ENCODE assay signal across 8 mouse cellular contexts in the genomic region with DNA sequence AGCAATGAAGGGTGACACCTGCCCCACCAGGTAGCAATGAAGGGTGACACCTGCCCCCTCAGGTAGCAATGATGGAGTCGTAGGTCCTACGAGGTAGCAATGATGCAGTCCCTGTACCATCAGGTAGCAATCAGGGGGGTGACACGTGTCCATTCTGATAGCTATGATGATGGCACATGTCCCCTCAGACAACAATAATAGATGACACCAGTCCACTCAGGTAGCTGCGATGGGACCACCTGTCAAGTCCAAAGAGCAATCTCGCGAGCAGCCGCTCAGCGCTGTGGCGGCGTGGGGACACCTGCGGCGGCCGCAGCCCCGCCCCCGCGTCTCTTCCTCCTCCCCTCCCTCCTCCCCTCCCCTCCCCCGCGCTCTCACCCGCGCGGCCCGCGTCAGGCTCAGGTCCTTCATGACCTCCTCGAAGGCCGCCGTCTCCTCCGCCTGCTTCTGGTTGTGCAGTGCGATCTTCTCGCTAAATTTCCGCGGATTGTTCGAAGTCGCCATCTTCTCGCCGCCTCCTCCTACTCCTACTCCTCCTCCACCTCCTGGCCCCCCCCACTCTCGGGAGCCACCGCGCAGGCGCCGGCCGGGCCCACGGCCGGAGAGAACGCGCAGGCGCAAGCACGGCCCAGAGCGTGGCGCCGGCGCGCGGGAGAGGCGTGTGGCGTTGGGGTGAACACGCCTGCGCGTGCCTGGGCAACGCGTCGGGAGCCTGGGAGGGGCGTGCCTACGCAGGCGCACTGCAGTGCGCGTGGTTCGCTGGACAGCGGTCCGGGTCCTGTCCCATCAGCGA. TPM values are rescaled to one million over a fixed set of nuclear protein-coding genes. Genes with fewer than 3 reads are reported as not detected.
DNase-seq lines count a peak whose midpoint lies in the region; ATAC-seq lines count a peak whose summit lies in the region.

Crtc1 (minus strand) TSS at position 525 of the 793 bp plus-strand sequence.

- peaks cover 41% of the 10 kb centered on the region for H3K4me1 ChIP-seq in hindbrain, embryonic 13.5 days (replicated peaks)

- H3K9me3 ChIP-seq in hindbrain, embryonic 13.5 days, result no peaks in the 10 kb centered on the region

- peak within 1 kb of the TSS; percentile 91 for H3K4me2 ChIP-seq in hindbrain, embryonic 13.5 days

- peak; percentile 99 for DNase-seq in NIH3T3 (ENCODE audit: low read depth)
- peak; percentile 99 for DNase-seq in cerebellum, postnatal 10 days
- DNase-seq in frontal cortex, postnatal 14 days (ENCODE audit: low spot score in 2 of 2), result peak; percentile 92
- DNase-seq in layer of hippocampus, postnatal 25 days (ENCODE audit: extremely low spot score in 1 of 2, low spot score in 1 of 2), result peak; percentile 92
- DNase-seq in lung, postnatal 25 days (ENCODE audit: low spot score), result peak; percentile 97
- DNase-seq in retina, embryonic 14.5 days (ENCODE audit: low spot score), result peak; percentile 98
- DNase-seq in thymus, postnatal 4 days, result peak; percentile 98

- H3K27me3 ChIP-seq in hindbrain, embryonic 13.5 days, result no peaks in the 10 kb centered on the region

- H3K4me3 ChIP-seq in hindbrain, embryonic 13.5 days, result peak within 1 kb of the TSS; percentile 67

- peak; percentile 98 for ATAC-seq in hindbrain, embryonic 13.5 days (ENCODE audit: low FRiP score)

- no peaks in the 10 kb centered on the region for H3K36me3 ChIP-seq in hindbrain, embryonic 13.5 days

- H3K27ac ChIP-seq in hindbrain, embryonic 13.5 days, result peak within 1 kb of the TSS; percentile 90

- WGBS in hindbrain, embryonic 13.5 days, result under 1% methylated on average over 70 of the region's 70 CpGs

- H3K9ac ChIP-seq in hindbrain, embryonic 13.5 days, result peak within 1 kb of the TSS; percentile 81

RNA-seq across cellular contexts. Expression of gene Crtc1, which starts in this region (rescaled TPM):
- 35.6 and 37.6 TPM in 2 replicates for polyA plus RNA-seq in hindbrain, embryonic 13.5 days (2015; fragmentation: Nextera tagmentation; extraction: Ambion mirVana)
- total RNA-seq in layer of hippocampus, postnatal 25 days (2021), result 100 to 1,000 TPM; 166 to 172 TPM

Comparison
In these comparisons a context has a peak if more than half of its experiments do, and no peak if none do; other contexts are left out.
1. Peak in every context shown above with its lines: DNase-seq, ATAC-seq, H3K4me3 ChIP-seq and H3K27ac ChIP-seq.